Mouse (Mus musculus): Measurements from ENCODE around the gene Syn3.

- TF ChIP-seq CTCF (IDR thresholded peaks at IDR 0.05; ENCODE audit: low read depth) (no peak), EP300 (IDR thresholded peaks at IDR 0.05; ENCODE audit: low read depth) (no peak)
Observed at GRCm38 (mm10) chr10:86245396-86245795, 253.3 kb downstream of the Syn3 start.
